Mouse (Mus musculus) thymus, postnatal 4 days (tissue): ENCODE results near the gene Tnfsfm13.
"Not testable (repeated sequence)": the region's sequence is repeated elsewhere in the genome, so short reads cannot be mapped to it uniquely, and the experiment has no call there.

ENCODE experiments used
- DNase-seq: peaks from one replicate; pipeline ENCODE4 v3.0.0; 2021

Gene Tnfsfm13

DNA sequence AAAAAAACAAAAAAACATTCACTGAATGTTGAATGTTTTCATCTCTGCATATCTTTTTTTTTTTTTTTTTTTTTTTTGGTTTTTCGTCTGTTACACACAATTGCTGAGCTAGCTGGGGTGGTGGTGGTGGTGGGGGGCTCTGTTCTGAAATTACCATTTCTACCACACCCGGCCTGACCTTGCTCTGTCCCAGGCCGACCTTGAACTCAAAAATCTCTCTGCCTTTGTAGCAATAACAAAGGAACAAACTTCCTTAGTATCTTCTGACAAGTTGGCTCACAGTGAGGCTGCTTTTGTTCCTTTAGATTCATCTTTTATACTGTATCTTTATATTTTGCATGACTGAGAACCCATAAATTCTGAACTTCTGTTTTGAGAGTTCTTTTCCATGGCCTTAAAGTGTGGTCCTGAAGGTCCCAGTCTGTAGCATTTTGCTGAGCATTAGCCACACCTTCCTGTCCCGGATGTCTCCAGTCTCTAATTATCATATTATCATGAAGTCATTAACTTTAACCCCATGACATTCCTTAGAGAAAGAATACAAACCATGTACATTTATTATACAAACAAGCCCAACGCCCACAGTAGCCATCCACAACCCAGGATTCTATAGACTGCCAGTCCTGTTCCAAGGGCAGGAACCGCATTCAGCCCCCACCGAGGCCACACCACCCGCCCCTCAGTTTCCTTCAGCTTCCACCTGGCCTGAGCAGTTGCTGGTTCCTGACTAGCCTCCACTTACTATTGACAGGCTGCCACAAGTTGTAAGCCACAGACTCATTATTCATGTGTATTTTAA, 8.1 kb upstream of the Tnfsfm13 start:
- no peak for DNase-seq

DNA sequence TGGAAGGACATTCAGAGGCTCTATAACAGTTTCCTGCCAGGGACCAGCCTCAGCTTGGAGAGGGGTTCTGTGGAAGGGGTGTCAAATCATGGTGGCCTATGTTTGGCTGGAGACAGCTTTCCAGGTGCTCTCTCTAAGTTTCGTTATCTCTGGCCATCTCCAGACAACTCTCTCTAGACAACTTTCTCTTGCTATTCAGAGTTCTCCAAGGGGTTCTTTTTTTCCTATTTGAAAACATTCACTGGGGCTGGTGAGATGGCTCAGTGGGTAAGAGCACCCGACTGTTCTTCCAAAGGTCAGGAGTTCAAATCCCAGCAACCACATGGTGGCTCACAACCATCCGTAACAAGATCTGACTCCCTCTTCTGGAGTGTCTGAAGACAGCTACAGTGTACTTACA, 7.5 kb upstream of the Tnfsfm13 start:
- not testable (repeated sequence) for DNase-seq

DNA sequence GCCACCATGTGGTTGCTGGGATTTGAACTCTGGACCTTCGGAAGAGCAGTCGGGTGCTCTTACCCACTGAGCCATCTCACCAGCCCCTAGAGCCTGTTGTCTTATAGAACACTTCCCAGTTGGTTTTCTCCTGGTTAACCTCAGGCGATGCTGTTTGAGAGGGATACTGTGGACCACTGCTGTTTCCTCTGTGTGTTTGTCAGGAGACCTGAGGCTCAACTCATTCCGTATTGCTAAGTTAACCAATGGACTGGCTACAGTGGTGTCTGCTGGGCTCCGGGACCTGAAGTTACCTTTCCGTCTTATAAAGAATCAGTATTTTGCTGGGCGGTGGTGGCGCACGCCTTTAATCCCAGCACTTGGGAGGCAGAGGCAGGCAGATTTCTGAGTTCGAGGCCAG, 7.0 kb upstream of the Tnfsfm13 start:
- not testable (repeated sequence) for DNase-seq

DNA sequence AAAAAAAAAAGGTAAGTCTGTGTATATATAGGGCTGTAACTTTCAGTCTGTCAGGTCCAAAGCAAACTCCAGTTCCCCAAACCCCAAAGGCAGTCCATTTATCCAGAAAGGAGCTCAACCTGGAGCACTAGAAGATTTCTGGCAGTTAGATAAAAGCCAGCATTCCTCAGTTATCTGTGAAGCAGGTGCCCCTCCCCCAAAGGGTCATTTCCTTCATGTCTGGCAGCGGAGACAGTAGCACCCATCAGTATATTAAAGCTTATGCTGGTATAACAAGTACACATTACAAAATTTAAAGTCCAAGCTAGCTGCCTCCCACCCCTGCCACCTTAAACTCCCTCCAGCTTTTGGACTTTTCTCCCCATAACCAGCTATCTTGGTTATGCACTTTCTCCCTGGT, 3.7 kb upstream of the Tnfsfm13 start:
- no peak for DNase-seq

DNA sequence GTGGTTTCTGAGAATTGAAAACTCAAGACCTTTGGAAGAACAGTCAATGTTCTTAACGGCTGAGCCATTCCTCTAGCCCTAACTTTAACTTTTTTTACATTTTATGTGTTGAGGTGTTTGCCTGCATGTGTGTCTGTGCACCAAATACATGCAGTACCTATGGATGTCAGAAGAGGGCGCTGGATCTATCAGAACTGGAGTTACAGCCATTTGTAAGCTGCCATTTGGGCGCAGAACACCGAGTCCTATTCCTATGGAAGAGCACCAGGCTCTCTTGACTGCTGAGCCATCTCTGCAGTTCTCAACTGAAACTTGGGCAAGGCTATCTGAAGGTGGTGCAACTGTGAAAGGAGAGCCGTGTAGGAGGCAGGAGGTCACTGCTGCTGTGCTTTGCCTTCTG, 2.7 kb upstream of the Tnfsfm13 start:
- DNase-seq, result no peak

DNA sequence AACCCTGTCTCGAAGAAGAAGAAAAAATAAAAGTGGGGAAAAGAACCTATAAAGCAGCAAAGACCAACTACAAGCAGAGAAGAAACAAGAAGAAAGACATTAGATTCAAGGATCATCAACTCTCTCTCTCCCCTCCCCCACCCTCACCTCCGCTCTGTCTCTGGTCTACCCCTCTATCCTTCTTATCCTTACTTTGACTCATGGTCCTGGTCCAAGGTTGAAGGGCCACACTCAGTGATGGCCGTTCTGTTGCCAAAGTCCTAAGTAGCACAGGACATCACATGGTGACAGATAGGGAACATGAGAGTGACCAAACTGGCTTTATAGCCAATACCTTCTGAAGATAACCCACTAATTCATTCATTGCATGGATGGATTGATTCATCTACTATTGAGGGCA, 1.5 kb upstream of the Tnfsfm13 start:
- no peak for DNase-seq

DNA sequence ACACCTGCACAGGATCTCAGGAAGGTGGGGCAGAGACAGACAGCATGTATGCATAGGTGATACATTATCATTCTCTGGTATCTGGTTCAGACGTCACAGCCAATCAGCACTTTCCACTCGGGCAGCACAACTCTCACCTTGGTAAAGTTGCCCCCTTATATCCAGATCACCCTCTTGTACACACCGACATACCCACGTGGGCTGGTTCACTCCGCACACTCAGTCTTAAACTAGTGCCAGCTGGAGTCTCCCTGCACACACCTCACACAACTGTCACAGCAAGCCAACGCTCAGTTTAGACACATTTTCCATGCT, 895 bp downstream of the Tnfsfm13 start:
- no peak for DNase-seq

DNA sequence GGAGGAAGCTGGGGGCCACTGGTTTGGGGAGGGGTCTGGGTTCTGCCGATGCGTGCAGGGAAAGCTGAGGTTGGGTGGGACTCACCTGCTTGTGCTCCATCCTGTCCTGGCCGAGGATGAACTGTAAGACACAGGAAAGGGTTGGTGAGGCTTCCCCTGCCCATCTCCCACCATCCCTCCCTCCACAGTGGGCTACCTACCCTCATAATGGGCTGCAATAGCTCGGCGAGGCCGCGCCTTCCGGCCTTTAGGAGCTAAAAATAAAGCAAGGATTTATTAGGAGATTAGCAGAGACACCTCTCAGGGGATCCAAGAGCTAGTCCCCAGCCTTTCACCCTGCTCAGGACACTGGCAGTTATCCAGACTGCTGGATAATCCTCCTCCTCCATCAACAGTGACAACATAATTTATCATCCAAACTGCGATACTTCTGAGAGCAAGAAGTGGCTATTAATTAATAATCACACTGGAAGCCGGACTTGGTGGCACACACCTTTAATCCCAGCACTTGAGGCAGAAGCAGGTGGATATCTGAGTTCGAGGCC, 2.4 kb downstream of the Tnfsfm13 start:
- DNase-seq, result no peak

DNA sequence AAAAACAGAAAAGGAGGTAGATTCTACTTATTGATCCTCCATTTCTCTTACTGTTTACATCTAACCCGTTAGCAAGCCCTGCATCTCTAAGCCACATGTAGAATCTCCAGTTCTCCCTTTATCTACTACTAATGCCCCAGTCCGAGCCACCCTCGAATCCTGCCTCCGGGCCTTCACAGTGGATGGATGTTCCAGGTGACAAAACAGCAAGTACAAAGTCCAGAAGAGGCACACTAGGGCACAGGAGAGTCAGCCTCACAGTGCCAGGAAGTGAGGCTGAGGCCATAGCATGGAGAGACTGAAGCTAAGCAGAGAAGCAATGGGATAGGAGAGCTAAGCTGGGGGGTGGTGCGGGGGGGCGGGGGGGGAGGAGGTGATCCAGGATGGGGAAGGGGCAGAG, 3.0 kb downstream of the Tnfsfm13 start:
- no peak for DNase-seq

DNA sequence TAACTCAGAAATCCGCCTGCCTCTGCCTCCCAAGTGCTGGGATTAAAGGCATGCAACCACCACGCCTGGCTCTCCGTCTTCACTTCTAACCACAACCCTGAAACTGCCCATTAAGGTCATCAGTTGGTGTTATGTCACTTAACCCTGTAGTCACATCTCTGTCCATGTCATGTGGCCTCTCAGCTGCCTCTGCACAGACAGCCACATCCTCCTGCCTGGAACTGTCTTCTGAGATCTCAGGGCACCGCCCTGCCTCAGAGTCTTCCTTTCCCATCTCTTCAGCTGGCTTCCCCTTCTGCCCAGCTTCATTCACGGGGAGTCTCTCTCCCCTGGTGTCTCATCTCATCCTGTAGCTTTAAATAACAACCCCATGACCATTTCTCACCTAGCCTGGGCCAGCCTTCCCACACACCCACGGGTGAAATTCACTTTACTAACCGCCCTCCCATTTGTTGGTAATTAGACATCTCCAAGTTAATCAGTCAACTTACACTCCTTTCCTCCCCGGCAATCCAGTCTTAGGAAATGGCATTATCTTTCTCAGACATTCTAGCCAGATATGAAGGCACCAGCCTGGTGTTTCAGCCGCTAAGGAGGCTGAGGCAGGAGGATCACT, 3.6 kb downstream of the Tnfsfm13 start:
- no peak for DNase-seq

DNA sequence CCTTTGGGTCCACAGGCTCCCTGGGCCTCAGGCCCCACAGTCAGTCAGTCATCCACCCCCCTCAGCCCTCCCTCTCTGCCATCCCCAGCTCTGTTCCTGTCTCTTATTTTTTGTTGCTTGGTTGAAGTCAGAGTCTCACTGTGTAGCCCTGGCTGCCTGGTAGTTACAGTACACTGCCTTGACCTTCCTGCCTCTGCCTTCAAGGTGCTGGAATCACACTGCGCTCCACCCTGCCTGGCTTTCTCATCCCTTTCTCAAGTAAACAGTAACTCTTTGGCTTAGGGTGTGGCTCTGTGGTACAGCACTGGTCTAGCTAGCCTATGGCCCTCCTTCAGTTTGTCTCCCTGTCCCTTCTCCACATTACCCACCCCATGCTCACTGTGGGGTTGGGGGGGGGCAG, 6.0 kb downstream of the Tnfsfm13 start:
- DNase-seq, result no peak

DNA sequence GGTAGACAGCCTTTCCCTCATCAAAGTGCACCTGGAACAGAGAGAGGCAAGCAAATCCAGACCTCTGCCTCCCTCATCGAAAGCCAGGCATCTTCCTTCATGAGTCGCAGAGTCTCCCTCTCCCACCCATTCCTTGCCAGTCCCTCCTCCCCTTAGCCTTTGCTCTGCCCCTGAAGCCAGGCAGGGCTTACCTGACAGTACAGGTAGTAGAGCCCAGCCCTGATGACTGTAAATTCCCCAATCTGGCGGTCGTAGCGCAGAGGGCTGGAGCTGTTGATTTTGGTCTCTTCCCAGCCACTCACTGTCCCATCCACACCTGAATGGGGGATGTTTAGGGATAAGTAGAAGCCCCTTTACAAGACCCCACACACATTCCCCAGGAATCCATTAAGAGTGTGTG, 8.8 kb downstream of the Tnfsfm13 start:
- DNase-seq, result no peak

DNA sequence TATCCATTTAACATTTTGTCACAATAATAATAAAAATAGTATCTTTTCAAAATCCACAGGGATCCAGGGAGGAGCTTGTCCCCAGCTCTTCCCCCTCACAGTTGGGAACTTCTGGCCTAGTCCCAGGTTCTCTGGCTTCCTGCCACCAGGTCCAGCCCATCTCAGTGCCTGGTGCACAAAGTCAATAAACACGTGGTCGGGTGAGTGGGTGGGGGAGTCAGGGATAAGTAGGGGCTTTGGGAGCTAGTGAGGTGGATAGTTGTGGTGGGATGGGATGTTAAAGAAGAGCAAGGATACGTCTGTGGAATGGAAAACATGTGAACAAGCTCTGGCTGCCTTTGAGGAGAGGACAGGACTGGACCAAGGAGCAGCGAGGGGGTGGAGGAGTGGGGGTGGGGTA, 9.5 kb downstream of the Tnfsfm13 start:
- DNase-seq, result no peak

DNA sequence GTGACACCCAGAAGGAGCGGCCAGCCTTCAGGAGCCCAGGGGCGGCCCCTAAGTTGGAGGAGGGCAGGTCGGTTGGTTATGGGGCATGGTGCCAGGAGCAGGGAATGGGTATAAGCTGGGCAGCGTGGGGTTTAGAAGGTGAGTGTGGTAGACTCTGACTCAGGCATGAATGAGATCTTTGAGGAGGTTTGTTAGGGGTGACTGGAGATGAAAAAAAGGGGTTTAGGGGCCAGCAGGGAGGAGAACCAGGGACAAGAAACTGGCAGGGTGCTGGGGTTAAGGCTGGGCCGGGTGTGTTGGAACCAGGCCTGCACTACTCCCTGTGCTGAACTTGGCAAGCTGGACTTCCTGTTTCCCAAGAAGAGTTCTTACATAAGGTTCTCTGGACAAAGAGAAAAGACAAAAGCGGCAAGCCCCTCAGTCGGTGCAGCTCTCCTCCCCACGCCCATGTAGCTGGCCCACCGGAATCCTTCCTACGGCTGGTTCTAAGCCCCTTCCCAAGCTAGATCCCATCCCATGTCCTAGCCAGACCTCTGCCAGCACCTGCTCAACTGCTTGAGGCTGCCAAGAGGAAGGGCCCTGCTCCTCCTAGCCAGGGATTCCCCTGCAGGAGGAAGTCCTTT, 10.3 kb downstream of the Tnfsfm13 start, which contains the start of gene Tnfsf13:
Tnfsf13 (minus strand) TSS at position 259 of the 623 bp plus-strand sequence.
- DNase-seq, result no peak

DNA sequence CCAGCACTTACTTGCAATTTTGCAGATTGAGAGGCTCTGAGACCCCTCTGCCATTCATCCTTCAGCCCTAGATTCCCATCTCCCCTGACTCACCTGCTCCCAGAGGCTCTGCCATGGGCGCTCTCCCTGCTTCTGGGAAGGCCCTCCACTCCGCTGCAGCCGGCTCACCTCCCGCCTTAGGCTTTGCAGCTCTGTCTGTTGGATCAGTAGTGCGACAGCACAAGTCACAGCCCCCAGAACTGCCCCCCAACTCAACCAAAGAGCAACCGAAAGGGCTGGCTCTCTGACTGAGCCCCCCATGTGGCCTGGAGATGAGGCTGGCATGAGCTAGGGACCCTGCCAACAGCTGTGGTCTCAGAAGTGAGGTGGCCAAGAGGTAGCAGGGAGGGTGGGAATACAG, 11.0 kb downstream of the Tnfsfm13 start:
- no peak for DNase-seq

DNA sequence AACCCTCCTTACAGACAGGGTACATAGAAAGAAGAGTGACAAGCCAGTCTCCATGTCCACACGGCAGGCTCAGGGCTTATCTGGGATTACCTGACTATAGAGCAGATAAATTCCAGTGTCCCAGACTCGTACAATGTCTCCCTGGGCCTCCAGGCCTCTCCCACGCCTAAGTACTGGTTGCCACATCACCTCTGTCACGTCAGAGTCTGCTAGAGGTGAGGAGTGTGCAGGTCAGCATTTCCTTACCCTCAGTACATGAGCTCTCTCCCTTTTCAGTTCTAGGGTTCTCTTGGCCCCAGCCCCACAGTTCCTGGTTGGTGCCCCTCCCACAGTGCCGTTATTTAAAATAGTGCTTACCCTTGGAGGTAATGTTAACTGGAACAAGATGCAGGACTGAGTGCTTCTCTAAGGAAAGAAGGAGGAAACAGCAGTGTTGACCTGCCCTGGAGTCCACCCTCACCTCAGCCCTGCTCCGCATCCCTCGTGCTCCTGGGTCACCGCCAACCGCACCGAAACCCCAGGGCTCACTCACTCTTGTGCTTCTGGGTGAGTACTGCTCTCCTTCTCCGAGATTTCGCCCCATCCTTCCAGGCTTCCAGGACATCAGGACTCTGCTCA, 11.7 kb downstream of the Tnfsfm13 start:
- DNase-seq, result no peak

DNA sequence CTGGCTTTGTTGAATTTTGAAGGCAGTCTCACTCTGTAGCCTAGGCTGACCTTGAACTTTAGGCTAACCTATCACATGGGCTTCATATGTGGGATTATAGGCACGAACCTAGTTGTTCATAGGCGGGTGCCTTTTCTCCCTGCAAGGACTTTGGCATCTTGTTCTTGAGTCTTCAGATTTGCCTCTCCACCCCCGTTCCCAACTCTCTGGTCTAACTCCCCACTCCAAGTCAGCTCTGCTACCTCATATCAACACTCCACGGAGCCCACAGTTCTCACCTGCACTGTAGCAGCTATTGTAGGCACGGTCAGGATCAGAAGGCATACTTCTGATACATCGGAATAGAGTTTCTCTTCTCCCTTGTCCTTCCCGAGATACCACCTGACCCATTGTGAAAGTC, 12.3 kb downstream of the Tnfsfm13 start:
- DNase-seq, result no peak

DNA sequence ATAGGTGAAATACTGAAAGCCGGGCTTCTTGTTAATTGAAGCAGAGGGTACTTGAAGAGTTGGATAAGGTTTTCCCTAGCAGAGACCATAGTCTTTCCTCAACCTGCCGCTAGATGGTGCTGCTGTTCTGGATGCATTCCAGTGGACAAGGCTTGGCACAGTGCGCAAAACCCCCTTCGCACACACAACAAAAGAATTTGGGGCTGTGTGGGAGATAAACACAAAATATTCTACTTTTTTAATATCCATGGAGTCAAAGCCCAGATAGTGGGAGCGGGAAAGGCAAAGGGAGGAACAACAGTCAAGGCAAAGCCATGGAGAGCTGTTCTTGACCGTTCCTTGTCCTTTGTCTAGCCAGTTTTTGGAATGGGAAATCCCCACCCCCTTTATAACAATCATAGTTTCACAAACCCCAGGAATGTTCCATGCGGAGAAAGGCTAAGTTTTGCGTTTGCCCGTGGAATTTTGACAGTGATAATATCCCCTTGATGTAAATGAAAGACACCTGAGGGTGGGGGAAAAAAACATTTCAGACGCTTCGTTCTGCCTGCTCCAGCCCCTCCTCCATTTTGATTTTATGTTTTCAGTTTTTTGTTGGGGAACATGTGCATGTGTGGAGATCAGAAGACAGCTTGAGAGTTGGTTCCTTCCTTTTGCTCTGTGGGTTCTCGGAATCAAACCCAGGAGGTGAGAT, 12.9 kb downstream of the Tnfsfm13 start:
- peak; percentile 93 for DNase-seq

DNA sequence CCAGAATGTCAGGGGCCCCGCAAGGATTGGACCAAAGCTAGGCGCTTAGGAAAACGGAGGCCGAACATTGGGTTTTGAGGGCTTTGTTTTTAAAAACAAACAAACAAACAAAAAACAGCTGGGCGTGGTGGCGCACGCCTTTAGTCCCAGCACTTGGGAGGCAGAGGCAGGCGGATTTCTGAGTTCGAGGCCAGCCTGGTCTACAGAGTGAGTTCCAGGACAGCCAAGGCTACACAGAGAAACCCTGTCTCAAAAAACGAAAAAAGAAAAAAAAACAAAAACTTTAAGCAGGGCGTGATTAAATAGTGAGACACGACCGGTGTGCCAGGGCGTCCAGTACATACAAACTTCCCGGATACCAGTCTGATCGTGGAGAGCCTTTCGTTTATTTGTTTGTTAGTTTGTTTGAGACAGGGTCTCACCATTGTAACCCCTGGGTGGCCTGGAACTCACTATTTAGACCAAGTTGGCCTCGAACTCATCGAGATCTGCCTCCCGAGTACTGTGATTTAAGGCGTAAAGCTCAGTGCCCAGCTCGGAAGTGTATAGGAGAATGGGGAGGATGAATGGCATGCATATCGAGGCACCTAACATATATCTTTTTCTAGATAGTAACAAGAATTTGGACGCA, 13.6 kb downstream of the Tnfsfm13 start:
- peak; percentile 34 for DNase-seq

DNA sequence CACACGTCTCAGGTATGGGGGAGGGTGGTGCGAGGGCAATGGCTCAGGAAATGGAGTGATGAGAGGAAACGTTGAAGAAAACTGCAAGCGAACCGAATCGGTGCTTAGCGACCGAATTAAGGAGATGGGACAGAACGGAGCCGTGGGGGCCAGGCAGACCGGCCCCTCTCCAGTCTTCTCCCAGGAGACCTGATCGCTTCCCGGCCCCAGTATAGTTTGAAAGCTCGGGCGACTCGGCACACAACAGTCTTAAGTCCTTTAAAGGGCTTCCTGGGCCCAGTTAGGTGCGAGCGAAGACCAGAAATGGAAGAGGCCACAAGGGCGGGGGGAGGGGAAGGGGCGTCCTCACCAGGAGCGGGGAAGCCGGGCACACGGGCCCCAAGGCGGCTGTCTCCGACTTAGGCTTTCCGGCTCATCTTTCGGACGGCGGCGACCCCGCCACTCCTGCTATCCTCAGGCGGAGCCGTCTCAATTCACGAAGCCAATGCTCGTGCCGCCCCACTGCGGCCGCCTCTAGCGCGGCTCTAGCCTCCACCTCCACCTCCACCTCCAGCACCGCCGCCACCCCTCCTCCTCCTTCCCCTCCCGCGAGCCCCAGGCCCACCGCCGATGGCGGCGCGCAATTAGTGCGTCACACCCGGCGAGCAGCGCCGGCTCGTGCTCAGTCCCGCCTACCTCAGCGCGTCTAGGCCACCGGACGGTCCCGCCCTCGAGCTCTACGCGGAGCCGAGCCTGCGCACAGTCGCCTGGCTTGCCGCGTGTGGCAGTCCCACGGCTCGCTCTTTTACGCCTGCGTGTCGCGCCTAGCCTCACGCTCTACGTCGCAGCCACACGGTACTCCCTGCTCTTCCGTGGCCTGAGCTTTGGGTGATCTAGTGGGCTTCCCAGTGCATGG, 14.3 kb downstream of the Tnfsfm13 start, which contains the start of gene Senp3:
Senp3 (minus strand) TSS at position 771 of the 895 bp plus-strand sequence.
- peak; percentile 98 for DNase-seq

DNA sequence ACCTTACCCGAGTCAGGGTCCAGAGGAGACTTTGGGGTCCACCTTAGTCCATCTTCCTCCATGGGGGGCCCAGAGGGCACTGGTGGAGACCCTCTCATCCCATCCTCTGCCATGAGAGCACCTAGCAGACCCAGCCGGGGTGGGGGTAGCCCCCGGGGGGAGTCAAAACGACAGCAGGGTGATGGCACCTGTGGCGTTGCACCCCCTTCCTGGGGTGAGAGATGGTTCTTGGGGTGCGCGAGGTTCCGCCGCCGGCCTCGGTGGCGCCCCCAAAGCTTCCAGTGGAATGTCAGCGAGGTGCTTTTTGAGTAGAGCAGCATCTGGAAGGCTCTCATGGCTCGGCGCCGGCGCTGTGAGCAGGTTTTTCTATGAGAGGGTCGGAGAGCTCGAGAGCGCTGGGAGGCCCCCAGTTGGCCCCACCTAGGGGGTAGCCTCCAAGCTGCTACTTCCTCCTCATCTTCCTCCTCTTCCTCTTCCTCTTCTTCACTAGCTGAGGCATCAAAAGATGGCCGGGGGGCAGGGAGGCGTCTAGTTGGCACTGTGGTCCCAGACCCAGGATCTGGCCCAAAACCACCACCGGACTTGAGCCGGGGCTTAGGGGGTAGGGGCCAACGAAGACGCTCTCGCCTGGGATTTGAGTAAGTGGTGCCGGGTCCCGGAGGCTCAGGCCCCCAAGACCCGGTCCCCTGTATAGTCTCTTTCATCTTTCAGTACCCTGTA, 15.6 kb downstream of the Tnfsfm13 start:
- DNase-seq, result peak; percentile 26
